Mouse (Mus musculus): ENCODE data around the gene Dnaic1. TPM values are rescaled to one million over a fixed set of nuclear protein-coding genes. Genes with fewer than 3 reads are reported as not detected.
A peak's percentile ranks its signal among the peaks of the same experiment; 100 is the strongest.

The Dnaic1 gene
- polyA plus RNA-seq, 1 experiment from 2014 or later, result 4.6 TPM

- no peak overlapping the region for H3K9ac ChIP-seq
- WGBS, result 14% methylated on average over 8 of the region's 8 CpGs
Observed at GRCm38 (mm10) chr4:41545985-41546384, 23.6 kb upstream of the Dnaic1 start.

GRCm38 (mm10) chr4:41547086-41547485 is 22.5 kb upstream of the Dnaic1 start:
- no peak overlapping the region for H3K4me2 ChIP-seq (replicated peaks)
- 77% methylated on average over 1 of the region's 1 CpGs for whole genome bisulfite sequencing

More at GRCm38 (mm10) chr4:41545985-41546384, 23.6 kb upstream of the Dnaic1 start:
- H3K9me3 ChIP-seq (replicated peaks), result no peaks in the 10 kb centered on the region
- ATAC-seq (ENCODE audit: insufficient number of reproducible peaks, low FRiP score, low TSS enrichment, low read depth), result 0 out of 2 replicates have a peak, but pooled peaks have one; percentile 15
- peaks cover 14% of the 10 kb centered on the region; the same call in 1 of the 2 replicates for H3K4me1 ChIP-seq
- no peak overlapping the region for H3K27ac ChIP-seq (replicated peaks)
- H3K36me3 ChIP-seq, result no peaks in the 10 kb centered on the region
- H3K4me2 ChIP-seq (replicated peaks), result no peak overlapping the region
- no peak overlapping the region for H3K4me3 ChIP-seq (replicated peaks)
- H3K27me3 ChIP-seq, result no peaks in the 10 kb centered on the region

GRCm38 (mm10) chr4:41552529-41552928 is 17.0 kb upstream of the Dnaic1 start:
- H3K9me3 ChIP-seq (replicated peaks), result no peaks in the 10 kb centered on the region
- no peaks in the 10 kb centered on the region for H3K27me3 ChIP-seq
- H3K9ac ChIP-seq, result no peak overlapping the region
- no peak overlapping the region for H3K27ac ChIP-seq (replicated peaks)
- H3K36me3 ChIP-seq, result no peaks in the 10 kb centered on the region
- no peak overlapping the region for H3K4me2 ChIP-seq (replicated peaks)
- WGBS, result 18% methylated on average over 6 of the region's 6 CpGs
- H3K4me3 ChIP-seq (replicated peaks), result no peak overlapping the region
- H3K4me1 ChIP-seq, result peaks cover 23% of the 10 kb centered on the region; the same call in 1 of the 2 replicates
- no peak for ATAC-seq (ENCODE audit: insufficient number of reproducible peaks, low FRiP score, low TSS enrichment, low read depth)

More at GRCm38 (mm10) chr4:41547086-41547485, 22.5 kb upstream of the Dnaic1 start:
- Histone ChIP-seq H3K27me3 (no peaks in the 10 kb centered on the region), H3K36me3 (no peaks in the 10 kb centered on the region), H3K4me1 (peaks cover 11% of the 10 kb centered on the region; the same call in 1 of the 2 replicates), H3K9me3 (replicated peaks) (no peaks in the 10 kb centered on the region), H3K27ac (replicated peaks) (no peak overlapping the region), H3K4me3 (replicated peaks) (no peak overlapping the region), H3K9ac (no peak overlapping the region)
- no peak for ATAC-seq (ENCODE audit: insufficient number of reproducible peaks, low FRiP score, low TSS enrichment, low read depth)

GRCm38 (mm10) chr4:41553116-41553515 is 16.5 kb upstream of the Dnaic1 start:
- WGBS, result 46% methylated on average over 11 of the region's 11 CpGs
- H3K27me3 ChIP-seq, result no peaks in the 10 kb centered on the region
- H3K4me1 ChIP-seq, result peaks cover 23% of the 10 kb centered on the region; the same call in 1 of the 2 replicates
- no peak for ATAC-seq (ENCODE audit: insufficient number of reproducible peaks, low FRiP score, low TSS enrichment, low read depth)
- no peaks in the 10 kb centered on the region for H3K9me3 ChIP-seq (replicated peaks)
- H3K4me3 ChIP-seq (replicated peaks), result no peak overlapping the region
- H3K9ac ChIP-seq, result no peak overlapping the region
- no peak overlapping the region for H3K27ac ChIP-seq (replicated peaks)
- H3K4me2 ChIP-seq (replicated peaks), result no peak overlapping the region
- no peaks in the 10 kb centered on the region for H3K36me3 ChIP-seq

- peak; percentile 32; the same call in 1 of the 2 replicates for ATAC-seq (ENCODE audit: insufficient number of reproducible peaks, low FRiP score, low TSS enrichment, low read depth)
- H3K27me3 ChIP-seq, result no peaks in the 10 kb centered on the region
- no peak overlapping the region for H3K4me3 ChIP-seq (replicated peaks)
- H3K4me1 ChIP-seq, result peaks cover 23% of the 10 kb centered on the region; the same call in 1 of the 2 replicates
- no peaks in the 10 kb centered on the region for H3K36me3 ChIP-seq
- H3K27ac ChIP-seq (replicated peaks), result peak overlapping the region; percentile 60; the same call in 1 of the 2 replicates
- no peak overlapping the region for H3K9ac ChIP-seq
- no peak overlapping the region for H3K4me2 ChIP-seq (replicated peaks)
- WGBS, result 58% methylated on average over 14 of the region's 14 CpGs
- H3K9me3 ChIP-seq (replicated peaks), result no peaks in the 10 kb centered on the region
Observed at GRCm38 (mm10) chr4:41554994-41555663, 14.4 kb upstream of the Dnaic1 start.

- no peak overlapping the region for H3K27ac ChIP-seq (replicated peaks)
- ATAC-seq (ENCODE audit: insufficient number of reproducible peaks, low FRiP score, low TSS enrichment, low read depth), result no peak
- no peak overlapping the region for H3K4me3 ChIP-seq (replicated peaks)
- H3K4me2 ChIP-seq (replicated peaks), result no peak overlapping the region
- no peaks in the 10 kb centered on the region for H3K36me3 ChIP-seq
- peaks cover 23% of the 10 kb centered on the region; the same call in 1 of the 2 replicates for H3K4me1 ChIP-seq
- H3K27me3 ChIP-seq, result no peaks in the 10 kb centered on the region
- no peaks in the 10 kb centered on the region for H3K9me3 ChIP-seq (replicated peaks)
- no peak overlapping the region for H3K9ac ChIP-seq
- 40% methylated on average over 5 of the region's 5 CpGs for WGBS
Observed at GRCm38 (mm10) chr4:41556311-41556953, 13.1 kb upstream of the Dnaic1 start.

DNA sequence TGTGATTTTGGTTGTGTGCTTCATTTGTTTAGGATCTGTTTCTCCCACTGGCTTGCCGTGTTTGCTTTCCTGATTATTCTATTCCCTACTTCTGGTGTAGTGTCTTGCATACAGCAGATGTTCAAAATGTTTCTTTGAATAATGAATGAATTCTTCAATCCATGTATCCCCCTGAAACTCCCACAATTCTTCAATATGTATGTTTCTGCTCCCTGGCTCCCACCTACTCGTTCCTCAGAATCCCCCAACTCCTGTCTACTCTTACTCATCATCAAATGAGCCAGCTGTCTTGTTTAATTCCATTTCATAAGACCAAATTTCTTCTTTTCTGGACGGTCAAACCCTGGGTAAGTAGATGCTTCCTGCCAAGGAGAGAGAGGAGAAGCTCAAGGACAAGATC is 12.5 kb upstream of the Dnaic1 start:
- H3K4me3 ChIP-seq (replicated peaks), result no peak overlapping the region
- H3K9ac ChIP-seq, result no peak overlapping the region
- no peaks in the 10 kb centered on the region for H3K36me3 ChIP-seq
- no peaks in the 10 kb centered on the region for H3K27me3 ChIP-seq
- WGBS, result 53% methylated on average over 3 of the region's 3 CpGs
- no peak overlapping the region for H3K27ac ChIP-seq (replicated peaks)
- peaks cover 23% of the 10 kb centered on the region; the same call in 1 of the 2 replicates for H3K4me1 ChIP-seq
- H3K9me3 ChIP-seq (replicated peaks), result no peaks in the 10 kb centered on the region
- no peak for ATAC-seq (ENCODE audit: insufficient number of reproducible peaks, low FRiP score, low TSS enrichment, low read depth)
- H3K4me2 ChIP-seq (replicated peaks), result no peak overlapping the region

- ATAC-seq (ENCODE audit: insufficient number of reproducible peaks, low FRiP score, low TSS enrichment, low read depth), result no peak
- no peak overlapping the region for H3K4me2 ChIP-seq (replicated peaks)
- H3K36me3 ChIP-seq, result no peaks in the 10 kb centered on the region
- H3K27ac ChIP-seq (replicated peaks), result no peak overlapping the region
- H3K4me1 ChIP-seq, result peaks cover 13% of the 10 kb centered on the region
- no peak overlapping the region for H3K4me3 ChIP-seq (replicated peaks)
- H3K9me3 ChIP-seq (replicated peaks), result no peaks in the 10 kb centered on the region
- H3K27me3 ChIP-seq, result peaks cover 10% of the 10 kb centered on the region; the same call in 1 of the 2 replicates
- WGBS, result 85% methylated on average over 5 of the region's 5 CpGs
- H3K9ac ChIP-seq, result no peak overlapping the region
Observed at GRCm38 (mm10) chr4:41563297-41563696, 6.3 kb upstream of the Dnaic1 start.

- H3K27me3 ChIP-seq, result peaks cover 15% of the 10 kb centered on the region
Observed at GRCm38 (mm10) chr4:41566123-41566522, 3.5 kb upstream of the Dnaic1 start.

DNA sequence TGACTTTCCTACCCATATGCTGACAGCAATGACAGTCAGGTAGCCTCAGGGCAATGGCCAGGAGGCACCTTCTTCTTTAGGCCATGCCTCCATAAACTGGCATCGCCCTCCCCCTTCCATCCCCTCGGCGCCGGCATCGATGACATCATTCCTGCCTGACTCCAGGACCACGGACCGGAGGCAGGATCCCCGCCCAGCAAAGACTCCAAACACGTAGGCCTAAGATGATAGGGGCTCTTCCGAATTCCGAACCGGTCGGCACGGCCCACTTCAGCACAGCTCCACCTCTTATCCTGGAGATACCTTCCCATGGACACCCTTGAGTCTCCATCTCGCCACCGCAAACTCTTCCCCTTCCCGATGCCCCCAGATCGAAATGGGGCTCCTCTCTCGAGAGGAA is 1.3 kb upstream of the Dnaic1 start:
- peak overlapping the region; percentile 79 for H3K4me3 ChIP-seq (replicated peaks)
- H3K4me1 ChIP-seq, result peaks cover 21% of the 10 kb centered on the region
- peak overlapping the region; percentile 50 for H3K9ac ChIP-seq
- H3K27me3 ChIP-seq, result peaks cover 25% of the 10 kb centered on the region
- H3K4me2 ChIP-seq (replicated peaks), result peak overlapping the region; percentile 93
- H3K27ac ChIP-seq (replicated peaks), result no peak overlapping the region
- WGBS, result 11% methylated on average over 19 of the region's 19 CpGs
- H3K36me3 ChIP-seq, result no peaks in the 10 kb centered on the region
- ATAC-seq (ENCODE audit: insufficient number of reproducible peaks, low FRiP score, low TSS enrichment, low read depth), result no peak
- H3K9me3 ChIP-seq (replicated peaks), result no peaks in the 10 kb centered on the region

More at GRCm38 (mm10) chr4:41566123-41566522, 3.5 kb upstream of the Dnaic1 start:
- H3K9ac ChIP-seq, result no peak overlapping the region
- H3K4me1 ChIP-seq, result peaks cover 21% of the 10 kb centered on the region
- no peak for ATAC-seq (ENCODE audit: insufficient number of reproducible peaks, low FRiP score, low TSS enrichment, low read depth)
- no peak overlapping the region for H3K4me2 ChIP-seq (replicated peaks)
- no peak overlapping the region for H3K4me3 ChIP-seq (replicated peaks)
- 14% methylated on average over 3 of the region's 3 CpGs for WGBS
- no peak overlapping the region for H3K27ac ChIP-seq (replicated peaks)
- H3K9me3 ChIP-seq (replicated peaks), result no peaks in the 10 kb centered on the region
- H3K36me3 ChIP-seq, result no peaks in the 10 kb centered on the region

DNA sequence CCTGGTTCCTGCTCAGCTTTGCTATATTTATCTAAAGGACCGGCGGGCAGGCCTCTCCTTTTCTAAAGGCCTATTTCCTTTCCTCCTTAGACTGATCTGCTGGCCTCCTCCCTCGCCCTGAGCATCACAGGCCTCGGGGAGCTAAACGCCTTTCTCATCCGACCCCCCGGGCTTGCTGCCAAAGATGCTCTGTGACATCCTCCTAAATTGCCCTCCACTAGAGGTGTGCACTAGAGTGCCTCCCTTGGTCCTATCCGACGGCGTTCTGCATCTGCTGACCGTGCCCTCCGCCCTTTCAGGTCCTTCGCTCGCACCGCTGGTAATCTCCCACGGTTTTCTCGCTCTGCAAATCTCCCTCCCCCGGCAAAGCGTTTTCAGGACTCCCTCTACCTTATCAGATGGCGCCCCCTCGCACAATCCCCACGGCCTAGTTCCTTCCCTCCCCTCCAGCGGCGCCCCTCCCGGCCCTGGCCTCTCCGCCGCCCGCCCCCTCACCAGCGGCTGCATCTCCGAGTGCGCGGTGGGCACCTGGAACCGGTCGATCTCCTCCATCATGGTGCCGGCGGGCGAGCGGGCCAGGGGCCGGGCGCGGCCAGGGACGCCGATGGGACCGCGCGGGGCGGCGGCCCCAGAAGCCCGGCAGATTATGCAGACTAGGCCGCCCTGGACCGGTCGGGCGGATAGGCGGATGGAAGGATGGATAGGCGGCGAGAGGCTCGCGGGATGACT is 729 bp upstream of the Dnaic1 start:
- Histone ChIP-seq H3K9me3 (replicated peaks) (no peaks in the 10 kb centered on the region), H3K4me2 (replicated peaks) (peak overlapping the region; percentile 93), H3K4me1 (peaks cover 21% of the 10 kb centered on the region), H3K36me3 (no peaks in the 10 kb centered on the region), H3K4me3 (replicated peaks) (peak overlapping the region; percentile 79), H3K27me3 (peaks cover 25% of the 10 kb centered on the region), H3K27ac (replicated peaks) (peak overlapping the region; percentile 60), H3K9ac (peak overlapping the region; percentile 50)
- under 1% methylated on average over 58 of the region's 58 CpGs for WGBS
- ATAC-seq (ENCODE audit: insufficient number of reproducible peaks, low FRiP score, low TSS enrichment, low read depth), result peak; percentile 4
